Mouse (Mus musculus): Measurements from ENCODE around the gene Akt3.

- TF ChIP-seq CTCF (conservative IDR thresholded peaks at IDR 0.05; ENCODE audit: insufficient read depth, insufficient read length, low read depth, low read length) (no peak), POLR2A (IDR thresholded peaks at IDR 0.05; ENCODE audit: low read depth, low read length) (no peak)
Measured at GRCm38 (mm10) chr1:177258034-177258342, at the start of gene Akt3.
